Mouse (Mus musculus) embryonic fibroblast, embryonic 13.5 days (primary cell): ENCODE measurements around the gene Lrp8.

ENCODE experiments used
- CTCF ChIP-seq: IDR thresholded peaks from 2 replicates; pipeline ENCODE4 v1.5.1; 2011; ENCODE audit warnings: mild to moderate bottlenecking, control low read depth, low read length, moderate library complexity, borderline replicate concordance; ENCODE audit not compliant: insufficient read depth
- POLR2A ChIP-seq: IDR thresholded peaks from 2 replicates; pipeline ENCODE4 v1.6.1; 2011; ENCODE audit warnings: low read depth, mild to moderate bottlenecking, control low read depth, low read length, moderate library complexity

DNA sequence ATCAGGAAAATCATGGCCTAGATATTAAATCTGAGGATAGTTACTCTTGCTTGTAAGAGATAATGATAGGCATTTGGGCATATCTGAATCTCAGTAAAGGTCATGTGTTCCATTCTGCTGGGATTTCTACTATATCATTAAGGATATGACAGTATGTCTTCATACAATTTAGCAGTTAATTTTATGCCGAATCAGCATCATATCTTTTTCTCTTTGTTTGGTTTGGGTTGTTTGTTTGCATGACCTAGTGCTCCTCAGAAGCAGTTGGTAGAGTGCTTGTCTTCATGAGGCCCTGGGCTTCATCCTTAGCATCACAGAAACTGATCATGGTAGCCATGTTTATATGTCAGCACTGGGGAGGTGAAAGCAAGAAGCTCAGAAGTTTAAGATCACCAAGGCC, 79.6 kb downstream of the Lrp8 start:
- no peak for TF ChIP-seq POLR2A
- no peak for TF ChIP-seq CTCF
